Comparison of ENCODE assay signal across 42 mouse cellular contexts in the genomic region with DNA sequence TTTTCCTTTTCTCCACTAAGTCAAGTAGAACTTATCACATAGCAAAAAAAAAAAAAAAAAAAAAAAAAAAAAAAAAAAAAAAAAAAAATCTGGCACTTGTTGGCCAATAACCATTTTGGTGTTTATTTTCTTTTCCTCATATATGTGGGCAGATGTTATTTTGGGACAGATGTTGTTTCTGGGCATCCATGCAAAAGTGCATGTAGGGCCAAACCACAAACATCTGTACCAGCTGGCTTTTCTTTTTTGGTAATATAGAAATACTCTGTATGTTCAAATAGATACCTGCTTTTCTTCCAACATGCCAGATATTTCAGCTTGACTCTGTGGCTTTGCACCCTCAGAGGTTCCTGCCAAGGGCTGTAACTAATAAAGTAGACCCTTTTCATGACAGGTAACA. TPM values are rescaled to one million over a fixed set of nuclear protein-coding genes. Genes with fewer than 3 reads are reported as not detected.
"Had no signal": no experiment of that assay in that cellular context is flagged by ENCODE, and none has a peak within 500 bp of the region (broad histone marks: within the 10 kb centered on the region; RNA-seq: fewer than 3 reads in every experiment).

No protein-coding gene starts in this region.

- H3K4me3 ChIP-seq: limb, embryonic 10.5 days; limb, embryonic 12.5 days; limb, embryonic 13.5 days; limb, embryonic 15.5 days; liver, embryonic 12.5 days; liver, embryonic 13.5 days; liver, embryonic 15.5 days; lung, embryonic 15.5 days; megakaryocyte, embryonic 14.5 days; midbrain, embryonic 10.5 days; midbrain, embryonic 12.5 days; midbrain, embryonic 13.5 days; midbrain, embryonic 15.5 days; myocyte; neural tube, embryonic 12.5 days had no signal

- ATAC-seq: liver, embryonic 12.5 days; liver, postnatal 0 days; lung, postnatal 0 days; midbrain, embryonic 13.5 days; midbrain, embryonic 15.5 days; midbrain, embryonic 16.5 days had no signal

- DNase-seq: left cerebral cortex, postnatal 4 days; liver; liver, embryonic 13.5 days; liver, postnatal 0 days; lung, adult 18-20 months; lung, adult 2 months; lung, embryonic 14.5 days; lung, postnatal 10 days; lung, postnatal 14 days; lung, postnatal 36 days; lung, postnatal 4 days; midbrain, embryonic 14.5 days had no signal

- H3K9me3 ChIP-seq: limb, embryonic 10.5 days; limb, embryonic 12.5 days; limb, embryonic 13.5 days; limb, embryonic 15.5 days; liver, embryonic 12.5 days; liver, embryonic 13.5 days; liver, embryonic 15.5 days; lung, embryonic 15.5 days; megakaryocyte, embryonic 14.5 days; midbrain, embryonic 10.5 days; midbrain, embryonic 12.5 days; midbrain, embryonic 13.5 days; midbrain, embryonic 15.5 days; neural tube, embryonic 12.5 days had no signal

- H3K27ac ChIP-seq: limb, embryonic 10.5 days; limb, embryonic 12.5 days; limb, embryonic 13.5 days; limb, embryonic 15.5 days; liver, embryonic 12.5 days; liver, embryonic 13.5 days; liver, embryonic 14.5 days; liver, embryonic 15.5 days; lung, embryonic 15.5 days; macrophage; midbrain, embryonic 10.5 days; midbrain, embryonic 12.5 days; midbrain, embryonic 13.5 days; midbrain, embryonic 15.5 days; neural tube, embryonic 12.5 days had no signal

- H3K36me3 ChIP-seq: limb, embryonic 10.5 days; limb, embryonic 12.5 days; limb, embryonic 13.5 days; limb, embryonic 15.5 days; liver, embryonic 12.5 days; liver, embryonic 13.5 days; liver, embryonic 15.5 days; lung, embryonic 15.5 days; midbrain, embryonic 10.5 days; midbrain, embryonic 12.5 days; midbrain, embryonic 13.5 days; midbrain, embryonic 15.5 days; neural tube, embryonic 12.5 days had no signal

- H3K4me2 ChIP-seq: limb, embryonic 12.5 days; limb, embryonic 13.5 days; limb, embryonic 15.5 days; liver, embryonic 11.5 days; liver, embryonic 12.5 days; liver, embryonic 13.5 days; liver, embryonic 15.5 days; lung, embryonic 14.5 days; lung, embryonic 15.5 days; midbrain, embryonic 11.5 days; midbrain, embryonic 12.5 days; midbrain, embryonic 13.5 days; midbrain, embryonic 15.5 days; neural tube, embryonic 12.5 days had no signal

- H3K27me3 ChIP-seq: limb, embryonic 12.5 days; limb, embryonic 13.5 days; limb, embryonic 15.5 days; liver, embryonic 12.5 days; liver, embryonic 13.5 days; liver, embryonic 15.5 days; lung, embryonic 15.5 days; megakaryocyte, embryonic 14.5 days; midbrain, embryonic 12.5 days; midbrain, embryonic 13.5 days; midbrain, embryonic 15.5 days; neural tube, embryonic 12.5 days had no signal

- H3K4me1 ChIP-seq: limb, embryonic 10.5 days; limb, embryonic 12.5 days; limb, embryonic 13.5 days; limb, embryonic 15.5 days; liver, embryonic 12.5 days; liver, embryonic 13.5 days; liver, embryonic 15.5 days; lung, embryonic 15.5 days; megakaryocyte, embryonic 14.5 days; midbrain, embryonic 10.5 days; midbrain, embryonic 12.5 days; midbrain, embryonic 13.5 days; midbrain, embryonic 15.5 days; neural tube, embryonic 12.5 days had no signal

- H3K9ac ChIP-seq: limb, embryonic 12.5 days; limb, embryonic 13.5 days; limb, embryonic 15.5 days; liver, embryonic 12.5 days; liver, embryonic 13.5 days; liver, embryonic 14.5 days; liver, embryonic 15.5 days; liver, postnatal 0 days; lung, embryonic 14.5 days; lung, embryonic 15.5 days; midbrain, embryonic 12.5 days; midbrain, embryonic 13.5 days; midbrain, embryonic 15.5 days; neural tube, embryonic 12.5 days had no signal

RNA-seq across cellular contexts. Expression of a gene that starts 51.2 kb away (rescaled TPM):
- total RNA-seq: liver, adult 2 months; megakaryocyte-erythroid progenitor cell, adult 5-6 weeks had no signal
- polyA plus RNA-seq: liver, adult 2 months; liver, embryonic 15.5 days; liver, embryonic 16.5 days; liver, postnatal 0 days had no signal

RNA-seq across cellular contexts. Expression of a gene that starts 52.1 kb away (rescaled TPM):
- total RNA-seq: liver, adult 2 months; megakaryocyte progenitor cell, adult 5-6 weeks; megakaryocyte, adult 5-6 weeks; megakaryocyte-erythroid progenitor cell, adult 5-6 weeks; monocyte, adult 5-6 weeks had no signal
- polyA plus RNA-seq: limb, embryonic 10.5 days; limb, embryonic 11.5 days; limb, embryonic 12.5 days; limb, embryonic 13.5 days; limb, embryonic 14.5 days; limb, embryonic 15.5 days; liver, adult 2 months; liver, embryonic 11.5 days; liver, embryonic 12.5 days; liver, embryonic 13.5 days; liver, embryonic 14.5 days; liver, embryonic 15.5 days; liver, embryonic 16.5 days; liver, postnatal 0 days; lung, adult 2 months; lung, embryonic 14.5 days; lung, embryonic 15.5 days; lung, embryonic 16.5 days; lung, postnatal 0 days; macrophage; midbrain, embryonic 10.5 days; midbrain, embryonic 11.5 days; midbrain, embryonic 12.5 days; midbrain, embryonic 13.5 days; midbrain, embryonic 15.5 days; midbrain, embryonic 16.5 days; myocyte; neural tube, embryonic 11.5 days; neural tube, embryonic 12.5 days had no signal
